Mouse (Mus musculus): Measurements from ENCODE around the gene Caap1. TPM values are rescaled to one million over a fixed set of nuclear protein-coding genes. Genes with fewer than 3 reads are reported as not detected.

The Caap1 gene
- polyA plus RNA-seq, 1 experiment, result 9.5 TPM

GRCm38 (mm10) chr4:94517631-94518030 lies 39.0 kb downstream of the Caap1 start:
- peak in 1 of 2 experiments; percentile 81 for DNase-seq (ENCODE audit: extremely low spot score in 1 of 2, low spot score in 1 of 2)

GRCm38 (mm10) chr4:94515366-94515765 lies 41.2 kb downstream of the Caap1 start:
- no peak for DNase-seq (ENCODE audit: extremely low spot score in 1 of 2, low spot score in 1 of 2)

- peak in 1 of 2 experiments; percentile 36 for DNase-seq (ENCODE audit: extremely low spot score in 1 of 2, low spot score in 1 of 2)
Measured at GRCm38 (mm10) chr4:94476749-94477399, 79.7 kb downstream of the Caap1 start.

- DNase-seq (ENCODE audit: extremely low spot score in 1 of 2, low spot score in 1 of 2), result no peak
Measured at GRCm38 (mm10) chr4:94473286-94473685, 83.3 kb downstream of the Caap1 start.

- no peak for DNase-seq (ENCODE audit: extremely low spot score in 1 of 2, low spot score in 1 of 2)
Measured at GRCm38 (mm10) chr4:94459424-94459823, 97.2 kb downstream of the Caap1 start.

- DNase-seq (ENCODE audit: extremely low spot score in 1 of 2, low spot score in 1 of 2), result peak; percentile 32 to 71
Measured at GRCm38 (mm10) chr4:94454857-94455256, 101.7 kb downstream of the Caap1 start.

Other genes with a start within 250 kb of the Caap1 start
- gene Gm10306, start 250 bp downstream of the Caap1 start, polyA plus RNA-seq (2012; rRNA removed), result 0.28 TPM in 1 of 2 replicates, not detected in the other
- gene Plaa, start 46.4 kb upstream of the Caap1 start, polyA plus RNA-seq (2012; rRNA removed), result 32.4 and 36.4 TPM in 2 replicates
- gene Ift74, start 57.7 kb upstream of the Caap1 start, polyA plus RNA-seq (2012; rRNA removed), result 14.2 and 15.2 TPM in 2 replicates
- gene Lrrc19, start 93.3 kb upstream of the Caap1 start, polyA plus RNA-seq (2012; rRNA removed), result not detected in 2 replicates
- gene Tek, start 182.5 kb upstream of the Caap1 start, polyA plus RNA-seq (2012; rRNA removed), result 9.6 and 11.2 TPM in 2 replicates